Comparison of ENCODE assay signal across 8 mouse cellular contexts in the genomic region with DNA sequence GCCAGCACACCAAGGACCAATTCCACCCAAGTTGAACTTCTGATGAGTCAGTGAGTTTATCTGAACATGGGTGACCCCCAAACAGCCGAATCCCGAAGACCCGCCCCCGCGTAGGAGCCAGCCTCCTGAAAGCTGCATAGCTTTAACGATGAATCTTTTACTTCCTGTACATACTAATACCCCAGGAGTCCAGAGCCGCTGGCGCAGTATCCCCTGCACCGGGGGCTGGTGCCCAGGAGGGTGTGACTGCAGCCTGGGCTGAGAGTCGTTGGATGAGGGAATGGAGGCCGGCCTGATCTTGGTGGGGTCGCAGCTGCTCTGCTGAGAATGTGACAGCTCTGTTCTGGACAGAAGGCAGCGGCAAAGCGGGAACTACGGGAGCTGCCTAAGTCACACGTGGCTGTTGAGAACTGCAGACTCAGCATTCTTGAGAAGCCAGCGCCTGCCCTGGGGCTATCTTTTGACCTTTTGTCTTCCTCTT. TPM values are rescaled to one million over a fixed set of nuclear protein-coding genes. Genes with fewer than 3 reads are reported as not detected.
DNase-seq lines count a peak whose midpoint lies in the region; ATAC-seq and TF ChIP-seq lines count a peak whose summit lies in the region.

No protein-coding gene starts in this region.

- H3K27me3 ChIP-seq in heart, embryonic 16.5 days (ENCODE audit: control insufficient read depth, insufficient read depth, low read length): no peaks in the 10 kb centered on the region
- no peaks in the 10 kb centered on the region for H3K27me3 ChIP-seq in limb, embryonic 13.5 days
- H3K27me3 ChIP-seq in cerebellum, adult 2 months (ENCODE audit: control insufficient read depth, insufficient read depth, low read length): no peaks in the 10 kb centered on the region

- 0 out of 2 replicates have a peak, but pooled peaks cover 2% of the 10 kb centered on the region for H3K9me3 ChIP-seq in heart, embryonic 16.5 days (replicated peaks; ENCODE audit: control insufficient read depth, low read length)
- peaks cover 7% of the 10 kb centered on the region; the same call in 1 of the 2 replicates for H3K9me3 ChIP-seq in limb, embryonic 13.5 days

- H3K4me3 ChIP-seq in heart, embryonic 16.5 days (ENCODE audit: low read length): peak overlapping the region; percentile 42
- peak overlapping the region; percentile 24 for H3K4me3 ChIP-seq in limb, embryonic 13.5 days
- peak overlapping the region; percentile 21 for H3K4me3 ChIP-seq in olfactory bulb, adult 2 months (ENCODE audit: insufficient read depth, low read depth, low read length)
- no peak overlapping the region for H3K4me3 ChIP-seq in cerebellum, adult 2 months (replicated peaks; ENCODE audit: insufficient read depth, low read depth, low read length)

- peak; percentile 41 for DNase-seq in gastrocnemius, postnatal 25 days
- DNase-seq in gastrocnemius, adult 18-20 months (ENCODE audit: low spot score): no peak
- DNase-seq in embryo, embryonic 10 days (ENCODE audit: low spot score): peak; percentile 70
- no peak for DNase-seq in layer of hippocampus, adult 9-11 months
- DNase-seq in cerebellum, adult 2 months: no peak

- peaks cover 24% of the 10 kb centered on the region for H3K4me1 ChIP-seq in heart, embryonic 16.5 days (ENCODE audit: control insufficient read depth, insufficient read depth, low read length)
- H3K4me1 ChIP-seq in limb, embryonic 13.5 days: peaks cover 17% of the 10 kb centered on the region
- H3K4me1 ChIP-seq in olfactory bulb, adult 2 months (ENCODE audit: control insufficient read depth, insufficient read depth, low read length): peaks cover 8% of the 10 kb centered on the region
- H3K4me1 ChIP-seq in cerebellum, adult 2 months (ENCODE audit: control insufficient read depth, insufficient read depth, low read length): no peaks in the 10 kb centered on the region; the same call in 1 of the 2 replicates

- no peak for TF ChIP-seq POLR2A in olfactory bulb, adult 2 months (IDR thresholded peaks at IDR 0.05; ENCODE audit: insufficient read depth, low read depth, low read length)
- no peak for TF ChIP-seq POLR2A in cerebellum, adult 2 months (IDR thresholded peaks at IDR 0.05; ENCODE audit: borderline replicate concordance, insufficient read depth, low read length)

- WGBS in heart, embryonic 16.5 days: 12% methylated on average over 17 of the region's 17 CpGs
- WGBS in limb, embryonic 13.5 days: 9% methylated on average over 17 of the region's 17 CpGs
- WGBS in olfactory bulb, adult 2 months: 18% methylated on average over 17 of the region's 17 CpGs
- WGBS in cerebellum, adult 2 months: 11% methylated on average over 17 of the region's 17 CpGs

- no peaks in the 10 kb centered on the region for H3K36me3 ChIP-seq in heart, embryonic 16.5 days (ENCODE audit: control insufficient read depth, insufficient read depth)
- H3K36me3 ChIP-seq in limb, embryonic 13.5 days: no peaks in the 10 kb centered on the region

- peak overlapping the region; percentile 70 for H3K4me2 ChIP-seq in heart, embryonic 16.5 days (ENCODE audit: low read depth, low read length)
- peak overlapping the region; percentile 62 for H3K4me2 ChIP-seq in limb, embryonic 13.5 days (replicated peaks)

- ATAC-seq in heart, embryonic 16.5 days (replicated peaks; ENCODE audit: extremely low read depth, insufficient read depth, low FRiP score): peak; percentile 30; the same call in 1 of the 2 replicates
- peak; percentile 58 for ATAC-seq in limb, embryonic 13.5 days (ENCODE audit: low FRiP score, low read depth)

- H3K9ac ChIP-seq in heart, embryonic 16.5 days (ENCODE audit: low read length): peak overlapping the region; percentile 70
- H3K9ac ChIP-seq in limb, embryonic 13.5 days: peak overlapping the region; percentile 53

- no peak for TF ChIP-seq CTCF in olfactory bulb, adult 2 months (IDR thresholded peaks at IDR 0.05; ENCODE audit: insufficient read depth, low read depth, low read length)
- TF ChIP-seq CTCF in cerebellum, adult 2 months (IDR thresholded peaks at IDR 0.05; ENCODE audit: borderline replicate concordance, insufficient read depth, low read depth, low read length): no peak

- H3K27ac ChIP-seq in heart, embryonic 16.5 days (ENCODE audit: low read length): peak overlapping the region; percentile 32; the same call in 1 of the 2 replicates
- peak overlapping the region; percentile 48; the same call in 1 of the 2 replicates for H3K27ac ChIP-seq in limb, embryonic 13.5 days
- H3K27ac ChIP-seq in olfactory bulb, adult 2 months (ENCODE audit: insufficient read depth, low read depth, low read length): no peak overlapping the region
- no peak overlapping the region for H3K27ac ChIP-seq in cerebellum, adult 2 months (ENCODE audit: insufficient read depth, low read length)

RNA-seq across cellular contexts. Expression of gene Tuba1c, which starts 28.2 kb away (rescaled TPM):
- total RNA-seq in gastrocnemius, postnatal 25 days (2021): 10 to 100 TPM in 1 of 2 experiments, 1 to 10 TPM in 1; 7.1 to 10.7 TPM
- 1 to 10 TPM; 5.4 to 9.9 TPM for total RNA-seq in gastrocnemius, adult 18-20 months (2021)
- polyA plus RNA-seq in heart, embryonic 16.5 days (2015; fragmentation: Nextera tagmentation; extraction: Ambion mirVana): 130 and 149 TPM in 2 replicates
- polyA plus RNA-seq in limb, embryonic 13.5 days (2015; fragmentation: Nextera tagmentation; extraction: Ambion mirVana): 143 and 149 TPM in 2 replicates
- polyA plus RNA-seq in olfactory bulb, adult 2 months (2012; ENCODE audit: insufficient read depth, insufficient read length, low replicate concordance, missing spikeins): not detected in 2 replicates
- 6.4 and 9.0 TPM in 2 replicates for polyA plus RNA-seq in cerebellum, adult 2 months (2012; rRNA removed)

RNA-seq across cellular contexts. Expression of gene Tuba1a, which starts 48.0 kb away (rescaled TPM):
- 10 to 100 TPM; 43.5 to 52.6 TPM for total RNA-seq in gastrocnemius, postnatal 25 days (2021)
- total RNA-seq in gastrocnemius, adult 18-20 months (2021): 10 to 100 TPM; 17.9 to 38.6 TPM
- 727 and 789 TPM in 2 replicates for polyA plus RNA-seq in heart, embryonic 16.5 days (2015; fragmentation: Nextera tagmentation; extraction: Ambion mirVana)
- 1,398 and 1,426 TPM in 2 replicates for polyA plus RNA-seq in limb, embryonic 13.5 days (2015; fragmentation: Nextera tagmentation; extraction: Ambion mirVana)
- polyA plus RNA-seq in olfactory bulb, adult 2 months (2012; ENCODE audit: insufficient read depth, insufficient read length, low replicate concordance, missing spikeins): 1,035 TPM in 1 of 2 replicates, not detected in the other
- 1,294 and 1,344 TPM in 2 replicates for polyA plus RNA-seq in cerebellum, adult 2 months (2012; rRNA removed)

RNA-seq across cellular contexts. Expression of gene Gm49450, which starts 48.1 kb away (rescaled TPM):
- not detected for total RNA-seq in gastrocnemius, postnatal 25 days (2021)
- not detected for total RNA-seq in gastrocnemius, adult 18-20 months (2021)
- polyA plus RNA-seq in heart, embryonic 16.5 days (2015; fragmentation: Nextera tagmentation; extraction: Ambion mirVana): not detected in 2 replicates
- not detected in 2 replicates for polyA plus RNA-seq in limb, embryonic 13.5 days (2015; fragmentation: Nextera tagmentation; extraction: Ambion mirVana)
- polyA plus RNA-seq in olfactory bulb, adult 2 months (2012; ENCODE audit: insufficient read depth, insufficient read length, low replicate concordance, missing spikeins): not detected in 2 replicates
- polyA plus RNA-seq in cerebellum, adult 2 months (2012; rRNA removed): 0.75 and 2.6 TPM in 2 replicates

RNA-seq across cellular contexts. Expression of gene Prph, which starts 53.5 kb away (rescaled TPM):
- 1 to 10 TPM in 1 of 2 experiments, under 1 TPM in 1; 0.75 to 1.4 TPM for total RNA-seq in gastrocnemius, postnatal 25 days (2021)
- total RNA-seq in gastrocnemius, adult 18-20 months (2021): under 1 TPM; 0.43 to 0.88 TPM
- polyA plus RNA-seq in heart, embryonic 16.5 days (2015; fragmentation: Nextera tagmentation; extraction: Ambion mirVana): 1.4 and 2.4 TPM in 2 replicates
- 1.0 and 1.2 TPM in 2 replicates for polyA plus RNA-seq in limb, embryonic 13.5 days (2015; fragmentation: Nextera tagmentation; extraction: Ambion mirVana)
- polyA plus RNA-seq in olfactory bulb, adult 2 months (2012; ENCODE audit: insufficient read depth, insufficient read length, low replicate concordance, missing spikeins): not detected in 2 replicates
- 25.7 and 37.7 TPM in 2 replicates for polyA plus RNA-seq in cerebellum, adult 2 months (2012; rRNA removed)

Comparison
In these comparisons a context has a peak if more than half of its experiments do, and no peak if none do; other contexts are left out.
1. DNase-seq: peak in gastrocnemius, postnatal 25 days (single experiment) and embryo, embryonic 10 days (single experiment); none in gastrocnemius, adult 18-20 months (single experiment), layer of hippocampus, adult 9-11 months (single experiment) and cerebellum, adult 2 months (0 of 2).
2. H3K27ac ChIP-seq: peak in heart, embryonic 16.5 days (single experiment) and limb, embryonic 13.5 days (single experiment); none in olfactory bulb, adult 2 months (single experiment) and cerebellum, adult 2 months (single experiment).
3. RNA of gene Tuba1c, which starts 28.2 kb away (polyA plus RNA-seq): 143 to 149 TPM in limb, embryonic 13.5 days and 130 to 149 TPM in heart, embryonic 16.5 days; 6.4 to 9.0 TPM in cerebellum, adult 2 months and not detected in olfactory bulb, adult 2 months; every median in the first group is over 10 times any median in the second.